Comparison of ENCODE assay signal across 17 mouse cellular contexts in genomic region chr8:78426455-78426854, GRCm38 (mm10). TPM values are rescaled to one million over a fixed set of nuclear protein-coding genes. Genes with fewer than 3 reads are reported as not detected.
DNase-seq lines count a peak whose midpoint lies in the region; ATAC-seq and TF ChIP-seq lines count a peak whose summit lies in the region.
"Had no signal": no experiment of that assay in that cellular context is flagged by ENCODE, and none has a peak within 500 bp of the region (broad histone marks: within the 10 kb centered on the region; RNA-seq: fewer than 3 reads in every experiment).

No protein-coding gene starts in this region.

- DNase-seq in R1 (ENCODE audit: low read depth, low spot score): peak; percentile 53
- no peak for DNase-seq in hindbrain, postnatal 0 days (ENCODE audit: low spot score)
- DNase-seq in neural tube, embryonic 10.5 days (ENCODE audit: extremely low spot score, low spot score): peak; percentile 32
- DNase-seq in ovary, postnatal 10 days (ENCODE audit: low spot score): no peak
- DNase-seq in spleen, adult 12 weeks (ENCODE audit: low spot score): no peak
- DNase-seq in urinary bladder, postnatal 36 days (ENCODE audit: low spot score in 2 of 2): no peak
- DNase-seq: gastrocnemius, postnatal 36 days; kidney, adult 11 months; lung, adult 2 months; spleen, adult 18-20 months had no signal

- no peak overlapping the region for H3K9ac ChIP-seq in forebrain, embryonic 12.5 days
- H3K9ac ChIP-seq in hindbrain, postnatal 0 days (replicated peaks; ENCODE audit: low read length): no peak overlapping the region
- H3K9ac ChIP-seq: limb, embryonic 13.5 days had no signal

- peak; percentile 41; the same call in 1 of the 2 replicates for ATAC-seq in forebrain, embryonic 12.5 days (ENCODE audit: low FRiP score)
- peak; percentile 45 for ATAC-seq in hindbrain, postnatal 0 days

- peaks cover 88% of the 10 kb centered on the region for H3K27me3 ChIP-seq in forebrain, embryonic 12.5 days
- peaks cover 55% of the 10 kb centered on the region for H3K27me3 ChIP-seq in hindbrain, postnatal 0 days (ENCODE audit: insufficient read depth, low read length)

- no peak overlapping the region for H3K27ac ChIP-seq in forebrain, embryonic 12.5 days
- no peak overlapping the region for H3K27ac ChIP-seq in hindbrain, postnatal 0 days
- H3K27ac ChIP-seq: limb, embryonic 13.5 days had no signal

- no peak for TF ChIP-seq CTCF in hindbrain, postnatal 0 days (IDR thresholded peaks at IDR 0.05; ENCODE audit: low read depth)

- no peaks in the 10 kb centered on the region for H3K36me3 ChIP-seq in forebrain, embryonic 12.5 days (replicated peaks)
- H3K36me3 ChIP-seq in hindbrain, postnatal 0 days (ENCODE audit: insufficient read depth, low read length): no peaks in the 10 kb centered on the region
- H3K36me3 ChIP-seq: limb, embryonic 13.5 days had no signal

- H3K4me2 ChIP-seq in forebrain, embryonic 12.5 days: peak overlapping the region; percentile 9; the same call in 1 of the 2 replicates
- peak overlapping the region; percentile 47 for H3K4me2 ChIP-seq in hindbrain, postnatal 0 days (ENCODE audit: low read depth, low read length)

- H3K4me1 ChIP-seq in forebrain, embryonic 12.5 days: peaks cover 15% of the 10 kb centered on the region
- no peaks in the 10 kb centered on the region for H3K4me1 ChIP-seq in hindbrain, postnatal 0 days (ENCODE audit: insufficient read depth, low read length)

- WGBS in forebrain, embryonic 12.5 days: under 1% methylated on average over 10 of the region's 10 CpGs
- WGBS in hindbrain, postnatal 0 days: 2% methylated on average over 10 of the region's 10 CpGs

- no peak overlapping the region for H3K4me3 ChIP-seq in forebrain, embryonic 12.5 days (replicated peaks)
- H3K4me3 ChIP-seq in hindbrain, postnatal 0 days (ENCODE audit: low read length): peak overlapping the region; percentile 18; the same call in 1 of the 2 replicates
- H3K4me3 ChIP-seq: limb, embryonic 13.5 days had no signal

- H3K9me3 ChIP-seq in forebrain, embryonic 12.5 days: no peaks in the 10 kb centered on the region
- H3K9me3 ChIP-seq in hindbrain, postnatal 0 days (ENCODE audit: low read length): no peaks in the 10 kb centered on the region
- H3K9me3 ChIP-seq: limb, embryonic 13.5 days had no signal

RNA-seq across cellular contexts. Expression of gene Pou4f2, which starts 10.0 kb away (rescaled TPM):
- not detected in 2 replicates for polyA plus RNA-seq in forebrain, embryonic 12.5 days (2016; fragmentation: Nextera tagmentation; extraction: Ambion mirVana)
- 3.9 and 7.8 TPM in 2 replicates for total RNA-seq in hindbrain, postnatal 0 days (2014; rRNA removed)
- 2.7 and 3.3 TPM in 2 replicates for polyA plus RNA-seq in hindbrain, postnatal 0 days (2015; fragmentation: Nextera tagmentation; extraction: Ambion mirVana)
- total RNA-seq: common myeloid progenitor, adult 5-6 weeks; gastrocnemius, postnatal 36 days; layer of hippocampus, adult 18-20 months; megakaryocyte-erythroid progenitor cell, adult 5-6 weeks had no signal
- polyA plus RNA-seq: heart, embryonic 16.5 days; limb, embryonic 13.5 days; lung, adult 2 months; urinary bladder, adult 2 months had no signal

Comparison
In these comparisons a context has a peak if more than half of its experiments do, and no peak if none do; other contexts are left out.
1. DNase-seq: peak in R1 (single experiment) and neural tube, embryonic 10.5 days (single experiment); none in hindbrain, postnatal 0 days (single experiment), ovary, postnatal 10 days (single experiment), spleen, adult 12 weeks (single experiment) and urinary bladder, postnatal 36 days (0 of 2).